Mouse (Mus musculus) activated CD4-positive, CD25-positive, alpha-beta regulatory T cell, adult 4 months (primary cell): ENCODE data around the gene Psma3. TPM values are rescaled to one million over a fixed set of nuclear protein-coding genes. Genes with fewer than 3 reads are reported as not detected.
"Not testable (repeated sequence)": the region's sequence is repeated elsewhere in the genome, so short reads cannot be mapped to it uniquely, and the experiment has no call there.

Experiments used
- ATAC-seq: one replicate; pipeline ENCODE4 v1.8.0; 2017
- polyA plus RNA-seq, 2 experiments: library from polyadenylated mRNA; unstranded; fragments of 100-300 nt; shearing (Covaris generic); gene quantifications; one replicate each; pipeline ENCODE4 v1.2.1; 2017

Psma3 gene
- polyA plus RNA-seq, 2 experiments from 2014 or later = 350 to 389 TPM

DNA sequence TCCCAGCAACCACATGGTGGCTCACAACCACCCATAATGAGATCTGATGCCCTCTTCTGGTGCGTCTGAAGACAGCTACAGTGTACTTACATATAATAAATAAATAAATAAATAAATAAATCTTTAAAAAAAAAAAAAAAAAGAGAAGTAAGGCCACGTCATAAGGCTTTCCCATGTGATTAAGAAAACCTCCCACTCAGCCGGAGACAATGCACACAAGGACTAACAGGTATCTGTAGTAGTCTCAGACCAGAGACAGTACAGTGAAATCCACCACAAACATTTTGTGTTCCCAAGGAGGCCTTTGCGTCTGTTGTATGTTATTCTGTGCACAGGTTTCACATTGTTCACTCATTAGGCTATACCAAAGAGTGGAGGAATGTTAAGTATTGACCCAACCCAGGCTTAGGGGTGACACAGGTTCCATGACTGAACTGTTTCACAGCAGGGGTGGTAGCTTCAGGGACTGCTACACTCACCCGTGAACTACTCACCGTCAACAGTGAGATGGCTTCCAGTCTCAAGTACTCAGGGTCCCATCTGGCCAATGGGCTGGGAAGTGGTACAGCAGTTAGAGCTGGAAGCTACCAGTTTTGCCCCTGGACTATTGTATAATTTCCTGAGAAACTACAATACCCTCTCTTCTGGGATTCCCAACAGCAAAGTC lies 29.5 kb downstream of the Psma3 start:
- ATAC-seq = no peak

DNA sequence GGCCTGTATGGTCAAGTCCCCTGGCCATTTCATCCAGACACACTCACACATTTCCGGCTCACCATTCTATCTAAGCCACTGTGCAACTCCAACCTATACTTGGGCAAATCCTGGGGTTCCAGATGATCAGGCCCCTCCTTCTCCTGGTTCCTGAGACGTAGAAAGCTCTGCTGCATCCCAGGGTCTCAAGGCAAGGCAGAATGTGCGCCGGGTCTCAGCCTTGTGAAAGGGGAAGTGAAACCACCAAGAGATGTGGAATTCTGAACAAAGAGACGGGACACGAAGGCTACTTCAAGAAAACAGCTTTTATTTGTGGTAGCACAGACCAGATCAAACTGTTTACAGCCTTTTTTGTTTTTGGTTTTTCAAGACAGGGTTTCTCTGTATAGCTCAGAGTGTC lies 31.7 kb downstream of the Psma3 start:
- no peak for ATAC-seq

DNA sequence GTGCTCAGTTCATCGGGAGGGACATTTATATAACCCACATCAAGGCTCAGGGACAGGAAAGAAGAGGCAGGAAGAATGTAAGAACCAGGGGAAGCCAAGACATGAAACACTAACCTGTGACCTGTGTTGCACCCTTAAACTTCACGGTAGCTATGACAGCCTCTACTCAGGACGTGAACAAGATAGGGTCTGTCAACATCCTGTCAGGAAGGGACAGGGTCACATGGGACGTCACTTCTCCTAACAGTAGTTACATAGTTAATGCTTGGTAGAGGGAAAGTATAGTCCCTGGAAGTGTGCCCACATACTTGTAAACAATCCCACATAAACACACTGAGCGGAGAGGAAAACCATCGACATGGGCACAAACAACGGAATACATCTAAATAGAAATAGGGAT lies 32.5 kb downstream of the Psma3 start:
- peak; percentile 82 for ATAC-seq

DNA sequence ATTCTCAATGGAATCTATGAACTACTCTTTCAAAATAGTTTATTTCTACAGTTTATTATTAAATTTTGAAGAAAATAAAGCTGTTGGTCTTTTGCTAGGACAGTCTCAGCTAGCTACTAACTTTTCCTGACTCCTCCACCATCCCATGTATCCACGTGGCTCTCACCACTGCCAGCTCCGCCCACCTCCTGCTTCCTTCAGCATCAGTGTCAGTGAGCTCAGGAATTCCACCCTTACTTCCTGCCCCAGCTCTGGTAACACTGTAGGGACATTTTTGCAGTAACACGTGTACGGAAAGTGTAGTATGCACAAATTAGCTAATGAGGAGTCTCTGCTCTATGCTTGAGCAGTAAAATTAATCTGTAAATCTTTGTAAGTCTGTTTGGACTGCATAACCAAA lies 35.3 kb downstream of the Psma3 start:
- ATAC-seq = no peak

DNA sequence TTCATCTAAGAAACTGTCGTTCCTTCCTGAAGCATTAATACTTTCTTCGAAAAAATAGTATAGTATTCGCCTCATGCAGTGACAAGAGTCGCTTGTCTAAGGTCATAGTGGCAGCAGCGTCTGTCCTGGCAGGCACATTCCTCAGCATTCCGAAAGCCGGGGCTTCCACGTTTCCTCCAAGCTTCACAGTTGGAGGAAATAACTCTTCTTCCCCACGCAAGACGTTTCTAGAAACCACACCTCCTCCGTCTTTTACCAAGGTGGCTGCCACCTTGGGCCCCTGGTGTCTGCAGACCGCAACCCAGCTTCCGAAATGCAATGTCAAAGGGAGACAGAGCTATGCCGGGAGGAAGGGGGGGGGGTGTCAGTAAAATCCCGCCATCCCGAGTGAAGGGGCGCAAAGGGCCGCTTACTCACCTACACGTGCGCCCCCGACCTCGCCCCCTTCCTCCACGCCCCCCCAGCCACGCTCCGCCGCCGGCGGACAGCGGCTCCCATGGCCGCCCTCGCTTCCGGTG lies 40.5 kb downstream of the Psma3 start:
- ATAC-seq = peak; percentile 16

DNA sequence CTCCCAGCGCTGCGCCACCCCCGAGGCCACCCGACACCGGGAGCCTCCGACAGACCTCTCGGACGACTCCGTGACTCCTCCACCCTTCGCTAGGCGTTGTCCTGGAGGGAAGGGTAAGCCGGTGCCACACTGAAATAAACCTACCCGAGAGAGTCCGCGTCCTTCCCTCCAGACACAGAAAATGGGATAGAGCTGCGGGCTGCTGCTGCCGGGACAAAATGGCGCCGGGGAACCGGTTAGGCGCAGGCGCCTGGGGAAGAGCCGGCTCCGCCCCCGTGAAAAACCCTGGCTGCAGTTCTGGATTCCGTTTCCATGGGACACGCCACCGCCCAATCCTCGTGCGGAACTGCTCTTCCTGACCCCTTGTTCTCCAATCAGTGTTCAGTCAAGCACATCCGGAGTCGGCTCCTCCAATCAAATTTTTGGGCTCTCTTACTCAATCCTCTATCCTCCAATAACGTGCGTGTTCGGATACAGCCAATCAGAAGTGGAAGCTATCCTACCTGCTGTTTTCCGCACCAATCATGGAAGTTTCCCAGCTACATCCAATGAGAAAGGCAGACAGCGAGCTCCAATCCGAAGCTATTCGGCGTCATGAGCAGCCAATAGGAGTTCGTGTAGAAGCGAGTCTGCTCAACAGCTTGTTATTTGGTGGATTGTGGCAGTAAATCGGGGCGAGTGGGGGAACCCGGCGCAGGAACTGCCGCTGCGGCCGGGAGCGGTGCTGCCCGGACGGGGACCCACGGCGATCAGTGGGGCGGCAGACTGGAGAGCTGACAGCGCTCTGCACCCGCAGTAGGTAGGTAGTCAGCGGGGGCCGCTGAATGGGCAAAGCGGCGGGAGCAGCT lies 41.2 kb downstream of the Psma3 start, which contains the start of gene Arid4a:
TSS of gene Arid4a (plus strand) at position 628 of the 848 bp plus-strand sequence.
- peak; percentile 89 for ATAC-seq

DNA sequence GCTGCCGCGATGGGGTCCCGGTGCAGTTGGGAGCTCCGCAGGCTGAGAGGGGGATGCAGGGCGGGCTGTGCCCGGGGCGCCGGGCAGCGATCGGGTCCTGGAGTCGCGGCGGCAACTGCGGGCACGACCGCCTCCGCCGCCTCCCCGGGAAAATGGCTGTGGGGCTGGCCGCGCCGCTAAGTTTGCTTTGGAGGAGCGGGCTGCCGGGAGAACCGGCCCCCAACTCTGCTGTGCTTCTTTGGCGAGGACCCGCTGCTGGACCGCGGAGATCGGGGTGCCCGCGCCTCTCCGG lies 41.7 kb downstream of the Psma3 start:
- no peak for ATAC-seq

DNA sequence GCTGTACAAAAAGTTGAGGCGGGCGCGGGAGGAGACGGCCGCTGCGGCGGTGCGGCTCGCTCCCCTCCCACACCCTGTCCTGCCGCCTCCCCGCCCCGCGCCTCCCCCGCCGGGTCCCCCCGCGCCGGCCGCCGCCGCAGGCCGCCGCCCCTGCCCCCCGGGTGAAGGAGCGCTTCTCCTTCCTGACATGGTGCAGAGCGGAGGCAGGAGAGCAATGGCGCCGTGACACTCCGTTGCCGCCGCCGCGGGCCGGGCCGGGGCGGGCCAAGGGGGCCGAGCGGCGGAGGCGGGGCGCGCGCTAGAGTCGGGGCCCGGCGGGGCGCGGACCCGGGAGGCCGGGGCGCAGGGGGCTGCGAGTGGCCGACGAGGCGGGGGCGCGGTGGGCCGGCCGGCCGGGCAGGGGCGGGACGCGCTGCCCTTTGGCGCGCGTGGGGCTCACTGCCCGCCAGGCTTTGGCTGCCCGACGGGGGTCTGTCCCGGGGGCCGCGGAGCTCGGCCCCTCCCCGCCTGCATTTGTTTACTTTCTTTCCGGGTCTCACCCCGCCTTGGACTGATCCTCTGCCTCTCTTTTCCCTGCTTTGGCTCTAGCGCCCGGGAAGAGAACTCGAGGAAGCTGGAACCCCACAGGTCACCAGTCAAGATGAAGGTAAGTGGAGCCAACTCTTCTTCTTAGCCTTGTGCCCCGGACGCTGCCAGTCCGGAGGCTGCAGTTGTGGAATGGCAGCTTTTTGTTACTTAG lies 42.3 kb downstream of the Psma3 start:
- no peak for ATAC-seq

DNA sequence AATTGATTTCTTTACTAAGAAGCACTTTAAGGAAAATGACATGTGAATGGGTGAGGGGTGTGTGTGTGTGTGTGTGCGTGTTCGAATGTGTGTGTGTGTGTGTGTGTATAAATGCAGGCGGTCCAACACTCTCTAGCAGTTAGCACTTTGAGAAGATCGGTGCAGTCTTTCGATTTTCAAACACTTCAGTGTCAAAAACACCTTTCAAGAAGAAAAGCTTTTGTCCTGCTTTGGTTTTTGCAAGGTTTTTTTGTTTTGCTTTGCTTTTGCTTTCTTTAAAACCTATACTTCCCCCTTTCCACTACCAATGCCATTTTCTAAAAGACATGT lies 42.8 kb downstream of the Psma3 start:
- ATAC-seq = no peak

DNA sequence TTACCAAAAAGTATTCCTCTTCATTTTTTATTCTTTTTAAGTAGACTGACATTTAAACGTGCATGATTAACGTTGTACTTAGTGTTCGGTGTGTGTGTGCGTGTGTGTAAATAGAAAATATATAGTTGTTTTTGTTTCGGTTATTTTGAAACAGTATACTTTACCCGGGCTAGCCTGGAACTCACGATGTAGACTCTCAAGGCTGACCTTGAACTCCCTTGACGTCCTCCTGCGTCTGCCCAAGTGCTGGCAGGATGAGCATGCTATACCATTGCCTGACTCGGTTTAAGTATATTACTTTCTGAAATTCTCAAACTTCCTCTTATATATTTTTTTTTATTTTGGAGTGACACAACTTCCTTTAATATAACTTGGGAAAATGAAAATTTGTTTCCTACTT lies 43.4 kb downstream of the Psma3 start:
- ATAC-seq = no peak

DNA sequence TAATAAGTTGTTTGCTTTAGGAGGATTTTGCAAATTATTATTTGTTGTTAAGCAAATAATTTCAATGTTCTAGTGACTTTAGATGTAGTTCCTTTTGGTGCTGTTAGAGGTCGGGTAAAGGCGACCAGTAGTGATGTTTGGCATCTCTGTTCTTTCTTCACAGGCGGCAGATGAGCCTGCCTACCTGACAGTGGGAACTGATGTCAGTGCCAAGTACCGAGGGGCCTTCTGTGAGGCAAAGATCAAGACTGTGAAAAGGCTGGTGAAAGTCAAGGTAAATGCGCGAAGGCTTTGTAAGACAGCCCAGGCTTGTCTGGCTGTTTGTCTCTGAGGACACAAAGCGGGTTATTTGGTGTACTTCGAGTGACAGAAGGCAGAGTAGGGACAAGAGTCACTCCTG lies 44.8 kb downstream of the Psma3 start:
- no peak for ATAC-seq

DNA sequence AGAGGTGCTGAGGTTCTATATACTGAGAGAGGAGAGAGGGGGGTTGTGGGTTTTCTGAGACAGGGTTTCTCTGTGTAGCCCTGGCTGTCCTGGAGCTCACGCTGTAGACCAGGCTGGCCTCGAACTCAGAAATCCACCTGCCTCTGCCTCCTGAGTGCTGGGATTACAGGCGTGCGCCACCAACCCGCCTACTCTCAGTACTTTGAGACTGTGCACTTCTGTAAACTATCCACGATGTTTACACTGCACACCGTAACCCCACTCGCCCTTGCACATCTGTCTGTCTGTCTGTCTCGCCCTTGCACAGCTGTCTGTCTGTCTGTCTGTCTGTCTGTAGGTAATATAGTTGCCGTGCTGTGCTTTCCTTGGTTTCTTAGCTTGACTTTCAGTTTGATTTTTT lies 50.0 kb downstream of the Psma3 start:
- no peak for ATAC-seq

DNA sequence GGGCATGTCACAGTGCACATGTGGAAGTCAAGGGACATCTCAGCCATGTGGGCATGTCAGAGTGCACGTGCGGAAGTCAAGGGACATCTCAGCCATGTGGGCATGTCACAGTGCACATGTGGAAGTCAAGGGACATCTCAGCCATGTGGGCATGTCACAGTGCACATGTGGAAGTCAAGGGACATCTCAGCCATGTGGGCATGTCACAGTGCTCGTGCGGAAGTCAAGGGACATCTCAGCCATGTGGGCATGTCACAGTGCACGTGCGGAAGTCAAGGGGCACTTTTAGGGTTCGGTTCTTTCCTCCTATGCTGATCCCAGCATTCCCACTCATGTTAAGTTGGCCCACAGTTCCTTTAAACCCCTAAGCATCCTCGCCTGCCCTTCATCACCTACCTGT lies 53.8 kb downstream of the Psma3 start:
- not testable (repeated sequence) for ATAC-seq

DNA sequence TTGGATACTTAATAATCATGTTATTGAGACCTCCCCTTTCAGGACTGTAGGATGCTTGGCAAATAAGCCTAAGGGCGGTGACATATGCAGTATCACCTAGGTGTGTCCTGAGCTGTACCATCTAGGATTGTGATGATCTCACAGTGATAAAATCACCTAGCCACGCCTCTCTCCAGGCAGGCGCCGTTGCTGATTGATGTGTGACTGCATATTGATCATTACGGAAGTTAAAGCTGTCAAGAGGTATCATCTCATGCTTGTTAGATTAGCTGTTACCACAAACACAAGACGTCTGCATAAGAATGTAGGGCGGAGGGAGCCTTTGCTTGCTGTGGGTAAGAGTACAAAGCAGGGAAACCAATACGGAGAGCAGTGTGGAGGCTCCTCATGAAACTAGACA lies 55.8 kb downstream of the Psma3 start:
- peak; percentile 85 for ATAC-seq

DNA sequence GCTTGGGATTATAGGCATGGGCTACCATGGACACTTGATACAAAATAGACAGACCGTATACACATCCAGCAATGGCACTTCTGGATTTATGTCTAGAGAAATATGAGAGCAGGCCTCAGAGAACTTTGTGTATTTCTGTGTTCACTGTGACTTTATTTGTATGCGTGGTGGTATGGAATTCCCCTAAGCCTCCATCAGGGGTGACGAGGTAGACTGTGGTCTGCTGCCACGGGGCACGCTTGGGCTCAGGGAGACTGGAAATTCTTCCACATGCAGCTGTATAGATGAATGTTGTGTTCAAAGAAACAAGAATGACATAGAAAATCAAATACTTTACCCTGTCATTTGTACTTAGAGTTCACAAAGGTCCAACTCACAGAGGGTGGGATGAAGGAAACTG lies 56.3 kb downstream of the Psma3 start:
- ATAC-seq = peak; percentile 62

DNA sequence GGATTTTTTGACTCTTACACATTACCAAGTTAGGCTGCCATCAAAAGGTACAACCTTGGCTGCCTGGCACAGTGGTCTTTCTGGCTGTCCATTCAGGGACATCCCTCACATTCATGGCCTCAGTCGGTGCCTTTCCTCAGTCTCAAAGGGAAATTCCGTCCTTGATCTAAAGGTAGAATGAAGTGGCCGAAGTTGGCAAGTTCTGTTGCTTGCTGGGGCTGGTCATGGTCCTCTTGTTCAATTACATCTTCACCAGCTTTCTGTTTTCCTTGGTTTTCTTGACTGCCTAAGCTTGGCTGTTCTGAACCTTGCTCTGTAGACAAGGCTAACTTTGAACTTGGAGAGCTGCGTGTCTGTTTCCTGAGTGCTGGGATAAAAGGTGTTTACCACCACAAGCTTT lies 61.4 kb downstream of the Psma3 start:
- no peak for ATAC-seq

DNA sequence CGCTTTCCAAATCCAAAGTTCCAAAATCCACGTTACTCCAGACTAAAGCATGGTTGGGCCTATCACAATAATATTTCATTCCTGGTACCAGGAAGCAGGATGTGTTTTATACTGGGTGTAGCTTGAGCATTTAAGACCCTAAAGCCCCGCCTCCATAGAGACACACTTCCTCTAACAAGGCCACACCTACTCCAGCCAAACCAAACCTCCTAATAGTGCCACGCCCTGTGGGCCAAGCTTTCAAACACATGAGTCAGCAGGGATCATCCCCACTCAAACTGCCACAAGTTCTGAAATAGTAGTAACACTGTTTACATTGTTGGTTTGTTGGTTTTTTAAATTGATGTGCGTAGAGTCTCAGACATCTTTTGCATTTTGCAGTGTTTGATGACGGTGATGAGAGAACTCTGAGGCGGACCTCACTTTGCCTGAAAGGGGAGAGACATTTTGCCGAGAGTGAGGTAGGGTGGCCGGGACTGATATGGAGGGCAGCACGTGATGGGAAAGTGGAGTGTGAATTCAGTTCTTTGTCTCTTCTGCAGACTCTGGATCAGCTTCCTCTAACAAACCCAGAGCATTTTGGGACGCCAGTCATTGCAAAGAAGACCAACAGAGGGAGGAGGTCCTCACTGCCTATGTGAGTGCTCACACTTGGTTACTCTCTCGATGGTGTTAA lies 62.4 kb downstream of the Psma3 start:
- ATAC-seq = no peak

DNA sequence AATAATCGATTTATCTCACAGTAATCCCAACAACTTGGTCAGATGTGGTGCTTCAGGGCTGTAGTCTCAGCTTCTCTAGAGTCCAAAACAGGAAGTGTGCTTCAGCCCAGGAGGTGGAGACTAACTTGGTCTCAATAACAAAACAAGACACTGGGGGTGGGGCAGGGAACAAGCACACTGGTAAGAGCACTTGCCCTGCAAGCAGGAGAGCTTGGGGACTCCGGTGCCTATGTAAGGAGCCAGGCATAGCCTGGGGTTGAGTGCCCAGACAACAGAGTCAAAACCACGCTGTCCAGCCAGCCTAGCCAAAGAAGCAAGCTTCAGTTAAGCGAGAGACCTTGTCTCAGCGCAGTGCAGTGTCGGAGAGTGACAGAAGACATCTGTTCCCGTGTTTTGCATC lies 66.0 kb downstream of the Psma3 start:
- ATAC-seq = peak; percentile 87

DNA sequence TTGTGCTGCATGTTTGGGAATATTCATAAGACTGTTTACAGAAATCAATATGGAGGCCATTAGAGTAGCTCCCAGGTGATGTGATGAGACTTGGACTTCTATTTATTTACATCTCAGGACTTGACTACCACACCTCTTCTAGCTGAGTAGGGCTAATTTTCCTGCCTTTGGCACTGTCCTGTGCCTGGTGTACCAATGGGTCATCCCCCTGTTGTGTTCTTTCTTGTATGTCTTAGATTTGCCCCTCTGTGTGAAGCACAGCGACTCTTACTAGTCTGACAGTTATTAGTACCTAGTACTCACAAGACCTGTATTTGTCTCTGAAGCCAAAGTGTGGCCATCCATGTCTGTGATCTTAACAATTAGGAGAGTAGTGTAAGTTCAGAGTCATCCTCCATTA lies 68.0 kb downstream of the Psma3 start:
- ATAC-seq = no peak

DNA sequence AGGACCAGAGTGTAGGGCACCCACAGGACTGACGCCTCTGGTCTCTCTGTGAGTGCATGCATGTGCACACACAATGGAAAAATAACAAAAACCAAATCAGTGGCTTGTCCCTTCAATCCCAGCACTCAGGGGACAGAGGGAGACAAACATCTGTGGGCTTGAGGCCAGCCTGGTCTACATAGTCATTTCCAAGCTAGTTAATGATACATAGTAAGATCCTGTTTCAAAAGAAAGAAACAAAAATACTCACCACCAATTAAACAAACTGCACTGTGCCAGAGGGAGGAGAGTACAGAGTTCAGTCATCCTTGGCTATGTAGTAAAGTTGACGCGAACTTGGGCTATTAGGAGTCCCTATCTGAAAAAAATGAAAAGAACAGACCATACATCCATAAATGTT lies 69.2 kb downstream of the Psma3 start:
- no peak for ATAC-seq

DNA sequence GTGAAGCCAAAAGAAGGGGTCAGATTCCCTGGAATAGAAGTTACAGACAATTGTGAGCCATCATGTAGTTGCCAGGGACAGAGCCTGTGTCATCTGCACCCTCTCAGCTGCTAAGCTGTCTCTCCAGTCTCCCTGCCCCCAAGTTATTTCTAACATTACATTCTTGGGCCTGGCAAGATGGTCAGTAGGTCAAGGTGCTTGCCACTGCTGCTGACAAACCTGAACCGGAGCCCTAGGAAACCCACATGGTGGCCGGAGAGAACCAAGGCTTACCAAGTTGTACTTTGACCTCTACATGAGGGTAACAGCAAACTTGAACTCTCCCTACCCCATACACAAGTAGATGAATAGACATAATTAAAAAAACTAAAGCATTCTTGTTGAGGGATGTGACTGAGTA lies 70.1 kb downstream of the Psma3 start:
- no peak for ATAC-seq
